Mouse (Mus musculus) heart, postnatal 0 days (tissue): ENCODE measurements around the gene Saysd1.

Experiments used
- CTCF ChIP-seq: IDR thresholded peaks from 2 replicates; pipeline ENCODE4 v1.5.1; 2016; ENCODE audit warnings: antibody characterized with exemption, control low read depth, low read depth
- EP300 ChIP-seq: IDR thresholded peaks from 2 replicates; pipeline ENCODE4 v1.6.1; 2016; ENCODE audit warnings: antibody characterized with exemption, low read depth

GRCm38 (mm10) chr14:20044036-20044435 is 94.3 kb downstream of the Saysd1 start:
- no peak for TF ChIP-seq CTCF
- no peak for TF ChIP-seq EP300
